Mouse (Mus musculus) left cerebral cortex, adult 18-20 months (tissue): Measurements from ENCODE around the gene Nyap1. TPM values are rescaled to one million over a fixed set of nuclear protein-coding genes. Genes with fewer than 3 reads are reported as not detected.

Experiments
- DNase-seq, 2 experiments: peaks; one replicate each; pipeline ENCODE4 v3.0.0; 2021 to 2022; ENCODE audit warnings: low spot score in 2 of 2, mixed read lengths in 1 of 2
- total RNA-seq, 2 experiments: library from RNA; stranded (reverse); gene quantifications; 2 replicates each; pipeline ENCODE4 v1.2.3; 2021

Gene Nyap1
- total RNA-seq, 2 experiments from 2014 or later, result 80.1 to 82.0 TPM

DNA sequence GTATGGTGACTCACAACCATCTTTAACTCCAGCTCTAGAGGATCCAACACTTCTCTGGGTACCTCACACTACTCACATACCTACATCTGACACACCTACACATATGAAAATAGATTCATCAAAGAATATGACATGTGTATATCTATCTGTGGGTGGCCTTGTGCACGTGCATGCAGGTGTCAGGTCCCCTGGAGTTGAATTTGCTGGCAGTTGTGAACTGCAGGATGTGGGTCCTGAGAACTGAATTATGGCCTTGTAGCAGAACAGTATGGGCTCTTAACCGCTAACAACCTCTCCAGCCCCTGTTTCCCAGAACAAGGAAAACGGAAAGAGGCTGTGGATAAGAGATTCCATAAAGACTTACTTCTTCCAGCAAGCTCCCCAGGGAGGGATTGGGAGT, 42.3 kb downstream of the Nyap1 start:
- no peak for DNase-seq

DNA sequence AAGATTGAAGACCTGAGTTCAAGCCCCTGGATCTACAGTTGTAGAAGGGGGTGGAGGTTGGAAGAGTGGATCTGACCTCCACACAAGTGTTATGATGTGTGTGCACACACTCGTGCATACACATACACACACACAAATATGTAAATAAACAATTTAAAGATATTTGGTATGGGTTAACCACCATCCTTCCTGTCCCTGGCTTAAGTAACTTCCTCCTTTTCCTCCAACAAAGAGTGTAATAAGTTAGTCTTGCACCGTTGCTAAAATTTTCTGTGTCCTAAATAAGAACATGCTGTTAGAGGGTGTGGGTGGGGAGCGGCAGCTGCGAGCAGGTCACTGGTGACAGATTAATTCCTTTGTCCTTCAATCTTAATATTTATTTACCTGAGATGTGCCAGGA, 45.5 kb downstream of the Nyap1 start:
- DNase-seq, result no peak

- no peak for DNase-seq
Measured at GRCm38 (mm10) chr5:137694796-137695195, 46.6 kb downstream of the Nyap1 start.

- DNase-seq, result no peak
Measured at GRCm38 (mm10) chr5:137691881-137692280, 49.5 kb downstream of the Nyap1 start.

DNA sequence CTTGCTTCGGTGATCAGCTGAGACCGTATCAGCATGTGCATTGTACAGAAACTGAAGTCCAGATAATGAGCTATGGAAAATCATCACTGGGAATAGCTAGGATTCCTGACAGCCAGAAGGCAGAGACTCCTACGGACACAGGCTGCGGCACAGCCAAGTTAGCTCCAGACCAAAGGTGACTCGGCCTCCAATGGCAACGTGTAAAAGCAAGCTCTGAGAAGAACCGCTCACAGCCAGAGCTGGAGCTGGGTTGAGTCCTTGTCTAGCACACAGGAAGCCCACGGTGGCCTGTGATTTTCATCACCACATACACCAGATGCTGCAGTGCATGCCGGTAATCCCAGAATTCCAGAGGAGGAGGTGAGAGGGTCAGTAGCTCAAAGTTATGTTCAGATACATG, 50.9 kb downstream of the Nyap1 start:
- no peak for DNase-seq

DNA sequence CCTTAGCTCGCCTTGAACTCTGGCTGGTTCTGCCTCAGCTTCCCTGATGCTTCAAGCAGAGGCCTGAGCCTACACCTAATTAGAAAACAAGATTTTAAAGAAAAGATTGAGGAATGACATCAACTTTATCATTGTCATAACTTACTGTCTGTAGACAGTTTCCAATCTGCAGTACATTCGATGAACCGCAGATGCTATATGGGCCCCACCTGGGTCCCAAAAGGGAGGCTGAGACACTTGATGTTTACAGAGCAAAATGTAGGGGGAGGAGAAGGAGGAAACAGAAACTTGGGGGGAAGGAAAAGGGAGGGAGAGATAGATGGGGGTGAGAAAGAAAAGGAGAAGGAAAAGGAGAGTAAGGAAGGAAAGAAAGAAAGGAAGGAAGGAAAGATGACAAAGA, 51.4 kb downstream of the Nyap1 start:
- DNase-seq, result no peak

DNA sequence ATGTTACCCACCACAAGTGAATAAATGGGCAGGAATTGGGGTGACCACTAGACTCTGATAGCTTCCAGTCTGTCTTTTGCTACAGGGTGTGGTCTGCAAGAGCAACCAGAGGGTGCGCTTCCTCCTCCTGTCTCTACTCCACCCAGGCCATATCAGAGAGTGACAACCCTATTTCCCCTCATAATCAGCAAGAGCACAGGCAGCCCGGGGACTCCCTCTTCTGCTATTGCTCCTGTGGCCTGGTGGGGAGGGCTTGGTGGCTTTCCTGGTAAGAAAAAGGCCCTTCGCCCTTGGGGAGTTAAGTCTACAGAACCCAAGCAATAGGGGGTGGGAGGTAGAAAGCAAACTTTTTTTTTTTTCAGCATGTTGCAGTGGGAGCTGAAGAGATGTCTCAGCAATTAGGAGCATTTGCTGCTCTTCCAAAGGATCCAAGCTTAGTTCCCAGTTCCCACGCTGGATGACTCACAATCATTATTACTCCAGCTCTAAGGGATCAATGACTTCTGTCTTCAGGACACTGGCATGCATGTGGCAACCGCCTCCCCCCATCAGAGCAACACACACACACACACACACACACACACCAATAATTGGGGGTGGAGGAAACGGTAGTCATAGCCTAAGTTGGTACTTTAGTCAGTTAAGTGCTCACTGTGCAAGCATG, 55.1 kb downstream of the Nyap1 start:
- DNase-seq, result no peak

DNA sequence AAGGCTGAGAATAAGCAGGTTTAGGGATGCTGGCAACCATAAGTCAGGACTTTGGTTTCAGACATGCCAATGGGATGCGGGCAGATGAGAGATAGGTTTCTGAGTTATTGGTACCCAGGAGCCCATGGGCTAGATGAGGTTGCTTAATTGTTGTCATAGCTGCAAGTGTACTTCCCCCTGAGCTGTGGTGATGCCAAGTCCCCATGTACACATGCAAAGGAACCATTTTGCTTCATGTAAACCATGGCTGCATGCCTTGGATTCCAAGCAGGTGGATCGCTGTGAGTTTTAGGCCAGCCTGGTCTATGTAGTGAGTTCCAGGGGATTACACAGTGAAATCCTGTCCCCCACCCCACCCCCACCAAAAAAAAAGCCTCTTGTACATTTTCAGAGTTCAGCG, 55.8 kb downstream of the Nyap1 start:
- no peak for DNase-seq

- peak; percentile 97 to 98 for DNase-seq
Measured at GRCm38 (mm10) chr5:137684294-137685123, 56.9 kb downstream of the Nyap1 start, which contains the start of gene Agfg2. Gene Agfg2, minus strand, starts transcription at chr5:137684726.

DNA sequence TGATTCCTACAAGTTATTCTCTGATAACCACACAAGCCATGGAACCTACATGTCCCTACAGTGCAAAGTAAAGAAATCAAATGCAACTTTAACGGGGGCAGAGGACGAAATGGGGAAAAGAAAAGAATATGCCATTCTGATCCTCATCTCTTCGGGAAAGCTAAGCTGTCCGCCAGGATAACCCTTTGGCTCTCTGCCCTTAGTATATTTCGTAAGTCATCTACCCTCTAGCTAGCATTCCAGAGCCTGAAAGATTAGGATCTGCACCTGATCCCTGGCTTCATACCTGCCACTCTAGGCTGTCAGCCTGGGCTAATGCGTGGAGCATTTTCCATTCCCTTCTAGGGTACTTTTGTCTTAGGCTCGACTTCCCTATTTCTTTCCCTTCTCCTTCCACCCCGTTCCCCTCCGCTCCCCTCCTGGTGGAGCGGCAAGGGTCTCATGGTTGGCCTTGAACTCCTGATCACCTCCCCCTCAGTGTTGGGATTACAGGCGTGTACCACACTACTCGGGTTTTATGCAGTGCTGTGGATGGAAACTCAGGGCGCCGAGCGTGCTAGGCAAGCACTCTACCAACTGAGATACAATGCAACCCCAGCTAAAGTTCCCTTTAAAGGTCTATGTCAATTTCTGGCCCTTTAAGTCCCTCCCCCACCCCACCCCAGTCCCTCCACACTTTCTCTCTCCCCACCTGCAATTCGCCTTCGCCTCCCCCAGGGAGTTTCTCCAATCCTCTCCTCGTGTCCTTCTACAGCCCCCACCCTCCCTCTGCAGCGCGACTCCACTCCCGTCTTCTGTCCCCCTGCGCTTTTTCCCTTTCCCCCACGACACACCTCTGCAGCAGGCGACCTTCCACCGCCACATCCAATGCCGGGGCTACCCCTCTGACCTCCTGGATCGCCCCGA, 57.8 kb downstream of the Nyap1 start:
- DNase-seq, result peak in 1 of 2 experiments; percentile 25

- no peak for DNase-seq
Measured at GRCm38 (mm10) chr5:137682526-137682925, 58.9 kb downstream of the Nyap1 start.

Other genes with a start within 250 kb of the Nyap1 start
- gene Pop7, start 239.1 kb downstream of the Nyap1 start, total RNA-seq, result 10 to 100 TPM; 31.3 to 33.3 TPM
- gene Gigyf1, start 223.1 kb downstream of the Nyap1 start, total RNA-seq, result 10 to 100 TPM; 62.3 to 65.6 TPM
- not detected for gene Epo, start 208.4 kb downstream of the Nyap1 start, total RNA-seq
- 100 to 1,000 TPM; 607 to 661 TPM for gene Gnb2, start 208.1 kb downstream of the Nyap1 start, total RNA-seq
- gene Actl6b, start 188.1 kb downstream of the Nyap1 start, total RNA-seq, result 100 to 1,000 TPM; 112 to 115 TPM
- gene Tfr2, start 171.8 kb downstream of the Nyap1 start, total RNA-seq, result 10 to 100 TPM; 12.8 to 13.2 TPM
- gene Mospd3, start 140.5 kb downstream of the Nyap1 start, total RNA-seq, result 10 to 100 TPM; 23.0 to 24.6 TPM
- gene Pcolce, start 127.8 kb downstream of the Nyap1 start, total RNA-seq, result 10 to 100 TPM; 12.6 to 15.2 TPM
- gene Fbxo24, start 112.6 kb downstream of the Nyap1 start, total RNA-seq, result under 1 TPM; 0.21 to 0.45 TPM
- gene Lrch4, start 112.5 kb downstream of the Nyap1 start, total RNA-seq, result 10 to 100 TPM; 13.8 to 14.3 TPM
- gene Gm20605, start 112.4 kb downstream of the Nyap1 start, total RNA-seq, result 10 to 100 TPM in 1 of 2 experiments, 1 to 10 TPM in 1; 9.7 to 10.1 TPM
- 10 to 100 TPM in 1 of 2 experiments, 1 to 10 TPM in 1; 6.9 to 10.6 TPM for gene Sap25, start 100.3 kb downstream of the Nyap1 start, total RNA-seq
- gene Irs3, start 95.9 kb downstream of the Nyap1 start, total RNA-seq, result under 1 TPM; 0.44 to 0.87 TPM
- gene Agfg2, start 56.9 kb downstream of the Nyap1 start, total RNA-seq, result 10 to 100 TPM; 46.9 to 48.9 TPM
- 100 to 1,000 TPM; 139 to 145 TPM for gene Tsc22d4, start 4.1 kb upstream of the Nyap1 start, total RNA-seq
- gene Ppp1r35, start 37.2 kb upstream of the Nyap1 start, total RNA-seq, result 10 to 100 TPM; 23.7 to 25.7 TPM
- 10 to 100 TPM; 39.1 to 50.2 TPM for gene Mepce, start 46.0 kb upstream of the Nyap1 start, total RNA-seq
- 1 to 10 TPM; 5.9 to 7.6 TPM for gene Zcwpw1, start 46.2 kb upstream of the Nyap1 start, total RNA-seq
- gene Pilra, start 94.7 kb upstream of the Nyap1 start, total RNA-seq, result under 1 TPM; 0.51 to 0.91 TPM
- not detected for gene Pilrb1, start 116.5 kb upstream of the Nyap1 start, total RNA-seq
- under 1 TPM in 1 of 2 experiments, not detected in 1; 0.19 TPM for gene Pilrb2, start 130.2 kb upstream of the Nyap1 start, total RNA-seq
- under 1 TPM in 1 of 2 experiments, not detected in 1; 0.19 TPM for gene Cyp3a13, start 180.0 kb upstream of the Nyap1 start, total RNA-seq
- 10 to 100 TPM; 13.0 to 15.0 TPM for gene Gjc3, start 221.5 kb upstream of the Nyap1 start, total RNA-seq
- not detected for gene Azgp1, start 239.9 kb upstream of the Nyap1 start, total RNA-seq